Mouse (Mus musculus) cerebellum, adult 9-10 months (tissue): ENCODE measurements around the gene Rassf1.
A peak's percentile ranks its signal among the peaks of the same experiment; 100 is the strongest.
"Not testable (repeated sequence)": the region's sequence is repeated elsewhere in the genome, so short reads cannot be mapped to it uniquely, and the experiment has no call there.

Source experiments
- DNase-seq: peaks from one replicate; pipeline ENCODE4 v3.0.0; 2022

Gene Rassf1

GRCm38 (mm10) chr9:107563029-107563581 lies 11.8 kb downstream of the Rassf1 start, which contains the start of gene Tusc2:
Gene Tusc2 (plus strand): TSS chr9:107563255.
- peak; percentile 95 for DNase-seq

GRCm38 (mm10) chr9:107565556-107565955 lies 14.2 kb downstream of the Rassf1 start:
- DNase-seq: not testable (repeated sequence)

- peak; percentile 83 for DNase-seq
These were observed 14.8 kb downstream of the Rassf1 start for GRCm38 (mm10) chr9:107566041-107566709.

GRCm38 (mm10) chr9:107566855-107567254 lies 15.5 kb downstream of the Rassf1 start:
- DNase-seq: no peak

DNA sequence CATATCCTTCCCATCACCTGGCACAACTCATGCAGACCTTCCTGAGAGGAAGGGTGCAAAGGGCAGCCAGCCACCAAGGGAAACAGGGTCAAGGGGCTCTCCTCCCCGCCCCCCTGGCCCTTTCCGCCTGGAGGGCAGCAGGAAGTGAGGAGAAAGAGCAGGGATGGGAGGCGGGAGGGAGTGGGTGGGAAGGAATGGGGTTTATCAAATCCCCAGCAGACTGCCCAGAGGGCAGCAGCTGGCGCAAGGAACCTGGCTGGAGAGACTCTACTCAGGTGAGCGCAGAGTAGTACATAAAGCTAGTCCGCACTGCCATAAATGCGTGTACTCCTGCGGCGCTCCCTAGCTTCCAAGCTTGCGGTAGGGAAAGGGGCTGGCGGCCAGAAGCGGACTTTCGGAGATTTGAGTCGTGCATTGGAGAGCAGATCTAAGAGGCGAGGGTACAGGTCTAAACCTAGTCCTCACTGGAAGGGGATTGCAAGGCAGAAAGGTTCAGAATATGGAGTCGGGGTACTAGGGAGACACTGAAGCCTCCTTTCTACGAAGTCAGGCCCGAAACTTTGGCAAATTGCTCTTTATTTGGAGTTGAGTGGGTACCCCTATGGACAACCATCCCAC lies 16.5 kb downstream of the Rassf1 start, which contains the start of gene Hyal2:
Gene Hyal2 (plus strand): TSS at position 244 of the 618 bp plus-strand sequence.
- no peak for DNase-seq

- peak; percentile 84 for DNase-seq
These were observed 17.2 kb downstream of the Rassf1 start for GRCm38 (mm10) chr9:107568331-107569261.

DNA sequence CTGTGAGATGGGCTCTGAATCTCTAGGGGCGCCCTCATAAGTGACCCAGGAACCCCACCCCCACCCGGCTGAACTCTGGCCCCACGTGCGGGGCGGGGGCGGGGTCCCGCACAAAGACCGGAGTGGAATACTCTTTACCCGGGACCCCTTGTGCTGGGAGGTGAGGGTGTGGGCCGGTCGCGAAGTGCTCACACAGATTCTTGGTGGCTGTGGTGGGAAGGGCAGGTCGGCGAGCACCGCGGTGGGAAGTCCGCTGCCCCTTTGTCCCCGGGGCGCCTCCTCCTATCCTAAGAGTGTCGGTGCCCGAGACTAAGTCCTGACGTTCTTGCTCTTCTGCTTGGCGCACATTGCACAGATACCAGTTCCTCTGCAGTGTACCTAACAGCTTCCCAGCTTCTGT lies 17.9 kb downstream of the Rassf1 start:
- DNase-seq: no peak

- DNase-seq: no peak
These were observed 18.7 kb downstream of the Rassf1 start for GRCm38 (mm10) chr9:107570016-107570415.

DNA sequence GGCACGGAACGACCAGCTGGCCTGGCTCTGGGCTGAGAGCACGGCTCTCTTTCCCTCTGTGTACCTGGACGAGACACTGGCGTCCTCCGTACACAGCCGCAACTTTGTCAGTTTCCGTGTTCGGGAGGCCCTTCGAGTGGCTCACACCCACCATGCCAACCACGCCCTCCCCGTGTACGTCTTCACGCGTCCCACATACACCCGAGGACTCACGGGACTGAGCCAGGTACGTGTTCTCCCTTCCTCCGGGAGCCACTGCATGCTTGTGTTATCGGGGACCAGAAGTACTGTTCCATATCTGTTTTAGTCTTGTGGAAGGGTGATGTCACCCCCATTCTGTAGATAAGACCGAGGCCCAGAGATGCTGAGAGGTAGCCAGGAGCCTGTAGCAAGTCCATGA lies 19.5 kb downstream of the Rassf1 start:
- DNase-seq: no peak

GRCm38 (mm10) chr9:107571534-107572326 lies 20.4 kb downstream of the Rassf1 start:
- DNase-seq: no peak

- DNase-seq: no peak
These were observed 20.9 kb downstream of the Rassf1 start for GRCm38 (mm10) chr9:107572327-107572662.

DNA sequence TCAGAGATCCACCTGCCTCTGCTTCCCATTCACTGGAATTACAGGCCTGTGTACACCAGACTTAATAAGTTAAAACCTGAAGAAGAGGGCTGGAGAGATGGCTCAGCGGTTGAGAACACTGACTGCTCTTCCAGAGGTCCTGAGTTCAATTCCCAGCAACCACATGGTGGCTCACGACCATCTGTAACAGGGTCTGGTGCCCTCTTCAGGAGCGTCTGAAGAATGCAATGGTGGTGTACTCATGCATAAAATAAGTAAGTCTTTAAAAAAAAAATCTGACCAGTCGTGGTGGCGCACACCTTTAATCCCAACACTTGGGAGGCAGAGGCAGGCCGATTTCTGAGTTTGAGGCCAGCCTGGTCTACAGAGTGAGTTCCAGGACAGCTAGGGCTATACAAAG lies 22.4 kb downstream of the Rassf1 start:
- not testable (repeated sequence) for DNase-seq

DNA sequence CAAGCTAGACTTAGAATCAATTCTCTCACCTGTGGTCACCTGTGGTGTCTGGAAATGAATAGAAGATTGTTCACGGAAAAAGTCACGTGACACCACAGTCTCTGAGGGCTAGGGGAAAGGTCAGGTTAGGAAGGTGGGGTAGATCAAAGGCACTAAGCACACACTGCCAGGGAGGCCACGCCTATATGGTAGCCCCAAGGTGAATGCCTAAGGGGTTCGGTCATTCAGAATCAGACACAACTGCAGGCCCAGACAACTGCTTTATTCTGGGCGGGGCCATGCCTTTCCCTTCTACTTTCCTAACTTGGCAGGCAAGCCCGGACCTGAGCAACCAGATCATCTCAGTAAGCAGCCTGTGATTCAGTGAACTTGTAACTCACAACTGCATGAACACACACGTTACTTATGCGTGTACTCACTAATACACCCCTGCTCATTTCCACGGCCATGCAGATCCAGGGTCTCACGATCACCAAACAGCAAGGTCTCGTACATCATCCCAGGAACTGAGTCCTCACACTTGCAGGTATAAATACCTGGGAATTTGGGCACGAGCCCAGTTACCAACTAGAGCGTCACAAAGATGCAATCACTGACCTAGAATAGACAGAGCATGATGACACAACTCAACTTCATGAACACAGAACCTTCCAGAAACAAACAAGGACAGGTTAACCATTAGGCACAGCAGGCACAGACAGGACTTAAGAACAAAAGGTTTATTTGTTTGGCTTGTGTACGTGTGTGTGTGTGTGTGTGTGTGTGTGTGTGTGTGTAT lies 24.4 kb downstream of the Rassf1 start:
- no peak for DNase-seq

GRCm38 (mm10) chr9:107576357-107577107 lies 25.2 kb downstream of the Rassf1 start, which contains the start of gene Hyal1:
Gene Hyal1 (plus strand): TSS chr9:107576927.
- no peak for DNase-seq

GRCm38 (mm10) chr9:107577871-107578270 lies 26.5 kb downstream of the Rassf1 start:
- DNase-seq: no peak

DNA sequence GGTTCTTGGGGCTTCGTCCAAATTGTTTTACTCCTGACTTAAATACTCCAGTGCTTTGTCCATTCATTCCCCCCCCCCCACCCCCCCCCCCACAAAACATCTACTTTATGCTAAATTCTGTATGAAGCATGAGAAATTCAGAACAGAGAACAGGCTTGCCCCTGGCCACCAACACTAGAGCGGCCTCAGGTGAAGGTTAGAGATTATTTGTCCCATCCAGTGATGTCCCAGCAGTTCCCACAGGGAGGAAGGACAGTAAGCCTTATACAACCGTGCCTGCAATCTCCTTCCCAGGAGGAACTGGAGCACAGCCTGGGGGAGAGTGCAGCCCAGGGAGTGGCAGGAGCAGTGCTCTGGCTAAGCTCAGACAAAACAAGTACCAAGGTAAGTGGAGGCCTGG lies 27.2 kb downstream of the Rassf1 start, which contains the start of gene Naa80:
Gene Naa80 (plus strand): TSS at position 301 of the 400 bp plus-strand sequence.
- DNase-seq: no peak

GRCm38 (mm10) chr9:107579023-107579900 lies 27.9 kb downstream of the Rassf1 start:
- DNase-seq: peak; percentile 78

DNA sequence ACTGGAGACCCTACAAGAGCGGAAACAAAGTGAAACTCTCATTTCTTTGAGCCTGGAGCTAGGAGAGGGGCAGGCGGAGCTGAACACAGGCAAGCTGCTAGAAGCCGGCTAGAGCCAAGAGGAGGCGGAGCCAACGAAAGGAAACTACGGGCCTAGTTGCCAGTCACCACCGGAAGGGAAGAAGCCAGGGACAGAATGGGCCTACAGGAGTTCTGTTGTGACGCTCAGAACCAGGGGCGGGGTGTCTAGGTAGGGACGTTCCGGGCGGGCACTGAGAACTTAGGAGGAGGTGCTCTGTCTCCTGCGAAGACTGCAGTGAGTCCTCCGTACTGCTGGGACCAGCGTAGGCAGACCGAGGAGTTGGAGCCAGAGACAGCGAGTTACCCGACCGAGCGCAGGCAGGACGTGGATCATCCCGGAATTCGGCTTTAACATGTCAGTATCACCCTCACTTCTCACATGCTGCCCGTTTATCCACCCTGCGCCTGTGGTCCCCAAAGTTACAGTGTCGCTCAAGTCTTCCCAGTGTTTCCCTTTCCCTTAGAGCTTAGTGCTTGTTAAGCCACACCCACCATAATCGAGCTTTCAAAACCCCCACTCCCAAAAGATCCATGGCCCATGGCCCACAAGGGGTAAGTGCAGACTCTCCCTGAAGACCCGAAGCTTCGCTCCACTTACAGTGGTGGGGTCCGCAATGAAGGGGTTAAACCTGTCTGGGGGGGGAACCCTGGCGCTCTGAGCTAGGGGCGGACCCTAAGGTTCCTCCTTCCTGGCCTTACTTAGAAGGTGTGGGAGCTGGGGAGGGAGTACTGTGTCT lies 29.4 kb downstream of the Rassf1 start, which contains the start of gene Hyal3:
Gene Hyal3 (plus strand): TSS at position 318 of the 817 bp plus-strand sequence.
- DNase-seq: peak; percentile 91
